Mouse (Mus musculus): ENCODE data around the gene Rasgef1b.

GRCm38 (mm10) chr5:99297939-99298338 lies 430.9 kb downstream of the Rasgef1b start:
- TF ChIP-seq CTCF (IDR thresholded peaks at IDR 0.05; ENCODE audit: insufficient read depth, low read length) (no peak), POLR2A (IDR thresholded peaks at IDR 0.05; ENCODE audit: borderline replicate concordance, extremely low read depth, low read depth, low read length) (no peak)
